Mouse (Mus musculus) spleen, postnatal 4 days (tissue): Measurements from ENCODE around the gene Map3k20.

Experiments
- DNase-seq, 2 experiments: peaks; one replicate each; pipeline ENCODE4 v3.0.0; 2022; ENCODE audit warnings: low spot score in 2 of 2

The Map3k20 gene

GRCm38 (mm10) chr2:72320661-72321060, 35.2 kb downstream of the Map3k20 start:
- DNase-seq = no peak

GRCm38 (mm10) chr2:72321591-72321990, 36.2 kb downstream of the Map3k20 start:
- DNase-seq = no peak

- no peak for DNase-seq
These were observed 37.4 kb downstream of the Map3k20 start for GRCm38 (mm10) chr2:72322681-72323353.

- no peak for DNase-seq
These were observed 39.0 kb downstream of the Map3k20 start for GRCm38 (mm10) chr2:72324436-72324835.

- no peak for DNase-seq
These were observed 41.1 kb downstream of the Map3k20 start for GRCm38 (mm10) chr2:72326491-72326890.

- no peak for DNase-seq
These were observed 43.0 kb downstream of the Map3k20 start for GRCm38 (mm10) chr2:72328435-72328834.

- DNase-seq = no peak
These were observed 45.6 kb downstream of the Map3k20 start for GRCm38 (mm10) chr2:72330955-72331481.

- no peak for DNase-seq
These were observed 46.6 kb downstream of the Map3k20 start for GRCm38 (mm10) chr2:72332067-72332466.

GRCm38 (mm10) chr2:72333210-72333609, 47.8 kb downstream of the Map3k20 start:
- no peak for DNase-seq

DNA sequence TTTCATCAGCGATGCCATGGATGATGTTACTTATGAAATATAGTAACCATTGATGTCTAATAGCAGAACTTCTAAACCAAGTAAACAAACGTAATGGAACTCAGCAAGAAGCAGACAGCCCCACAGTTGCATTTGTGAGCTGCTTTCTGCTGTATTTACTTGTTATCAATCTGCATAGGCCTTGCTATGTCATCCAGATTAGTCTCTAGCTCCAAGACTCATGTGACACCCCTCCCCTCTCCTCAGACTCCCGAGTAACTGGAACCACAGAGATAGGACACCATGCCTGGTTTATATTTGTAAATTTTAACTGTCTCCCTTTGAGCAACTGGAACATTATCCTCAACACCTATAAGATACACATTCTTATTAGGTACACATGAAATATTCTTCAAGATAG, 51.4 kb downstream of the Map3k20 start:
- no peak for DNase-seq

DNA sequence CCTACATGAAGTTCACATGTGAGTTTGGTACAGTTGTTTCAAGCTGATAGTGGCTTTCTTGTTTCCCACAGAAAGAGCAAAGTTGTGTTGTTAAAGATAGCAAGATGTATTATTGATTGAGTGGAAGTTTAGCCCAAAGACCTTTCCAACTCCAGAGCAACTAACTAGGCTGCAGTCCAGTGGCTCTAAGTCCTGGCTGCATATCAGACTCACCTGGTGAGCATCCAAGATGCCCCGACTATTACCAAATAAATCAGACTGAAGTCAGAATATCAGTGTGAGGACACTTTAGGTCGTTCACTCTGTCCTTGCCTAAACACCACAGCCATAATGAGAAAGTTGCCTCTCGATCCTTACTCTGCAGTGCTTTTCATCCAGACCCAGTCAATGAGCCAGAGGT, 59.8 kb downstream of the Map3k20 start:
- DNase-seq = no peak

- DNase-seq = no peak
These were observed 65.9 kb downstream of the Map3k20 start for GRCm38 (mm10) chr2:72351329-72351728.

DNA sequence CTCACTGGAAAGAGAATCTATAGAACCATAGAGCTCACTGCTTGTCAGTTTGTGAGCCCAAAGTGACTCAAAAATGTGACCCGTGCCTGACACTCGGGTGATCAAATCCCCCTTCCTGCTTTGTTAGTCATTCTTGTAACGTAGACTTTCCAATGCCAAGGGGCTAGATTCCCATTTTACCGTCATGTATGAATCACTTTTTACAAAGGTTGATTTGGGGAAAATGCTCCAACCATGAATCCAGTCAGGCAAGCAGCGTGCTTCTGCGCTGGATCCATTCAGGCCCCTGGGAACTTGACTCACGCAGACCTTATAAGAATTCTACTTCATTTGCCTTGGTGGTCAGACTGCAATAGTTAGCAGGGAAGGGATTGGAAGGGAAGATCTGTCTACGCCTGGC, 66.3 kb downstream of the Map3k20 start:
- no peak for DNase-seq

DNA sequence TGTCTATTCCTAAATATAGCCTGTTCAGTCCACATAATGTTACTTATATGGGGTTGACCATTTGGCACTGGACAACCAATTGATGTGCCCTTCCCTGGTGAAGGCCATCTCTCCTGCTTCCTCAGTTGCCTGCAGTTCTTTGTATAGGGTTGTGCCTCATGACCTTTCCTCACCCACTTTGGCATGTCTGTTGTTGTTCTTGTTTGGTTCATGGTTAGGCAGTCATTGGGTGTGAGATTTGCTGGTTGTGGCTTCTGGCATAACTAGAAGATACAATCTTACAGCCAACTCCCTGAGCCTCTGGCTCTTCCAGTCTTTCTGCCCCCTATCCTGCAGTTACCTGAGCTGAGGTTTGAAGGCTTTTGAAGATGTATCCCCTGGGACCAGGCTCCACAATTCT, 67.3 kb downstream of the Map3k20 start:
- no peak for DNase-seq

DNA sequence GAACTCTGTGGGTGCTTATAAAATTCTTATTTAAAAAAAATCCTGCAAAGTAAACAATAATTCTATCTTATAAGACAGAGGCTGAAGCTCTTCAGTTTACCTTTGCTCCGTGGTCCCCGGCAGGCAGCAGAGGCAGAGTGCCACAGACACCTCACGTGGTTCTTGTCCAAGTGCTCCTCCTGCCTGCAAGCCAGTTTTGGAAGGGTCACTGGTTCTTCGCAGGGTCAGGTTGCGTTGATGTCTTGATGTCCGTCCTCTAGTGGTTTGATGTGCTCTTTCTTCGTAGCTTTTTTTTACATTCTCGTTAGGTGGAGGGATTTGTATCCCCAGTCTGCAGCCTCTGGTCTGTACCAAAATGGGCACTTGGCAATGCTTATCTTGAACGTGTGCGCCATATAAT, 71.0 kb downstream of the Map3k20 start:
- DNase-seq = no peak

- no peak for DNase-seq
These were observed 76.1 kb downstream of the Map3k20 start for GRCm38 (mm10) chr2:72361572-72361971.

DNA sequence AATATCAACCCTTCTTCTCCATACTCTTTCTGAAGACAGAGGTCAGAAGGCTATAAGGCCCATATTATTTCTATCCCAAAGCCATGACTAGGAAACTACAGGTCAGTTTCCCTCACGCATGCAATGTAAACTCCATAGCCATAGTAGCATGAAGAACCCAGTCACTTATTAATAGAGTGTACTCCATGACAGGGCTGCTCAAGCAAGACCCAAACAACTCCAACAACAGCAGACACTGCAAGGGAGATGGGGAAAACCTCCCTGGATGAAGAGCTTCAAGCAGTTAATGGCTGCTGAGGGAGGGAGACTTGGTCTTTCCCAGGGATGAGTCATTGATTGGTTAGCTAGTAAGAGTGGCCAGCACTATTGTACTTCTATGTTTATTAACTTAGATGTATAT, 78.0 kb downstream of the Map3k20 start:
- no peak for DNase-seq

- DNase-seq = no peak
These were observed 80.5 kb downstream of the Map3k20 start for GRCm38 (mm10) chr2:72365930-72366329.

- no peak for DNase-seq
These were observed 81.1 kb downstream of the Map3k20 start for GRCm38 (mm10) chr2:72366503-72366902.

- DNase-seq = peak in 1 of 2 experiments; percentile 58
These were observed 82.4 kb downstream of the Map3k20 start for GRCm38 (mm10) chr2:72367850-72368249.

GRCm38 (mm10) chr2:72369140-72369600, 83.7 kb downstream of the Map3k20 start:
- DNase-seq = no peak

DNA sequence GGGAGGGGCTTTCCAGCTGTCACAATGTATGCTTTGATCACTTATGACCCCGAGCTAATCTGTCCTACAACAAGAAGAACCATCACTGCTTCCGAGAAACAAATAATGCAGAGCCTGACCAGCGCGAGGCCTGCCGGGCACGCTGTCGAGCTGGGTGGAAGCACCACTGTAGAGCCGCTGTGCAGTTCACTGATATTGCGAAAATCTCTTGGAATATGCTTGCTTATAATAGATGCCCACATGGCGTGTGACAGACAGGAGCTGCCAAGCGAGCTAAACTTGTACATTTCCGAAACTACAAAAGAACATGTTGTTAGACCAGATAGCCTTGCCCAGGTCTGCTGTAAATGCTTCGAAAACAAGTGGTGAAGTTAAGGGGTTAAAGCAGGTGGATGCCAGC, 86.7 kb downstream of the Map3k20 start:
- no peak for DNase-seq

- DNase-seq = no peak
These were observed 88.6 kb downstream of the Map3k20 start for GRCm38 (mm10) chr2:72374076-72374475.

DNA sequence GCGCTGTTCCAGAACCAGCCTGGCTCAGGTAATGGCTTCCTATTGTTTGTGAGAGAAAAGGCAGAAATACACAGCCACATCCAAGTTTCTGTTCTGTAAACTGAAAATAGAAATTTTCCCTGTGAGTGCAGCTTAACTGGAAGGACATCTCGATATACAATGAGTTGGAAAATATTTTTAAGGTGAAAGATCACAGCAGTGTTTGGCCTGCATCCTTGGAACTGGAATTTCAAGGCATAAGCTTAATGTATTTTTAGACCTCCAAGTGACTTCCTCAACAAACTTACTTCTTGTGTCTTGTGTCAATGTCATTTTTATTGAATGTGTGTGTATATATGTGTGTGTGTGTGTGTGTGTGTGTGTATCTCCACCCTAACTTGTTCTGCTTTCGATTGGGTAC, 90.4 kb downstream of the Map3k20 start:
- DNase-seq = no peak
